Mouse (Mus musculus) embryonic fibroblast, embryonic 13.5 days (primary cell): ENCODE measurements at regions not wholly inside any gene's neighbourhood (a gene's known extent, or its start where the extent isn't known, plus 50 kb on each side); places are given as distances from the start of the nearest gene placed in this dataset.

Experiments
- CTCF ChIP-seq: IDR thresholded peaks from 2 replicates; pipeline ENCODE4 v1.5.1; 2011; ENCODE audit warnings: mild to moderate bottlenecking, control low read depth, low read length, moderate library complexity, borderline replicate concordance; ENCODE audit not compliant: insufficient read depth
- POLR2A ChIP-seq: IDR thresholded peaks from 2 replicates; pipeline ENCODE4 v1.6.1; 2011; ENCODE audit warnings: low read depth, mild to moderate bottlenecking, control low read depth, low read length, moderate library complexity

- TF ChIP-seq POLR2A (no peak), CTCF (no peak)
Observed at GRCm38 (mm10) chr2:45554707-45555106, 437.5 kb upstream of the Zeb2 start.
